In genomic region chr9:57537044-57537727, GRCm38 (mm10) we compare ENCODE assay signal across 8 mouse cellular contexts. TPM values are rescaled to one million over a fixed set of nuclear protein-coding genes. Genes with fewer than 3 reads are reported as not detected.
DNase-seq lines count a peak whose midpoint lies in the region; ATAC-seq and TF ChIP-seq lines count a peak whose summit lies in the region.

Gene Fam219b (plus strand): TSS chr9:57537528.

- DNase-seq in 3T3-L1 (ENCODE audit: low read depth, low spot score), result peak; percentile 84
- peak; percentile 95 for DNase-seq in adrenal gland, postnatal 36 days
- DNase-seq in heart, adult 18-20 months, result peak; percentile 92 to 94
- DNase-seq in kidney, adult 2 months, result peak; percentile 95
- peak; percentile 89 for DNase-seq in limb, embryonic 11.5 days (ENCODE audit: low spot score)

- no peak for TF ChIP-seq CTCF in kidney, adult 2 months (conservative IDR thresholded peaks at IDR 0.05; ENCODE audit: insufficient read depth, insufficient read length, low read depth, low read length)
- no peak for TF ChIP-seq CTCF in small intestine, adult 2 months (IDR thresholded peaks at IDR 0.05; ENCODE audit: extremely low read depth, insufficient read length, insufficient replicate concordance, low read depth, low read length)

- H3K9ac ChIP-seq in embryonic facial prominence, embryonic 12.5 days, result peak within 1 kb of the TSS; percentile 85
- H3K9ac ChIP-seq in limb, embryonic 11.5 days (ENCODE audit: low read length), result peak within 1 kb of the TSS; percentile 80
- H3K9ac ChIP-seq in midbrain, embryonic 13.5 days (replicated peaks), result peak within 1 kb of the TSS; percentile 86

- H3K4me2 ChIP-seq in embryonic facial prominence, embryonic 12.5 days (replicated peaks), result peak within 1 kb of the TSS; percentile 71
- peak within 1 kb of the TSS; percentile 73 for H3K4me2 ChIP-seq in limb, embryonic 11.5 days (ENCODE audit: low read depth, severe bottlenecking)
- peak within 1 kb of the TSS; percentile 87 for H3K4me2 ChIP-seq in midbrain, embryonic 13.5 days (replicated peaks)

- H3K36me3 ChIP-seq in embryonic facial prominence, embryonic 12.5 days, result peaks cover 38% of the 10 kb centered on the region
- H3K36me3 ChIP-seq in kidney, adult 2 months (ENCODE audit: control insufficient read depth, insufficient read depth, low read length), result peaks cover 2% of the 10 kb centered on the region
- peaks cover 8% of the 10 kb centered on the region; the same call in 1 of the 2 replicates for H3K36me3 ChIP-seq in limb, embryonic 11.5 days (ENCODE audit: control insufficient read depth, insufficient read depth, low read length)
- H3K36me3 ChIP-seq in midbrain, embryonic 13.5 days, result peaks cover 58% of the 10 kb centered on the region
- H3K36me3 ChIP-seq in small intestine, adult 2 months (ENCODE audit: control insufficient read depth, insufficient read depth, low read length), result peaks cover 34% of the 10 kb centered on the region

- H3K9me3 ChIP-seq in embryonic facial prominence, embryonic 12.5 days, result no peaks in the 10 kb centered on the region
- H3K9me3 ChIP-seq in limb, embryonic 11.5 days (ENCODE audit: control insufficient read depth, low read length), result no peaks in the 10 kb centered on the region
- H3K9me3 ChIP-seq in midbrain, embryonic 13.5 days, result no peaks in the 10 kb centered on the region

- peak within 1 kb of the TSS; percentile 88 for H3K4me3 ChIP-seq in embryonic facial prominence, embryonic 12.5 days
- peak within 1 kb of the TSS; percentile 50 for H3K4me3 ChIP-seq in kidney, adult 2 months (ENCODE audit: insufficient read depth, low read depth, low read length)
- peak within 1 kb of the TSS; percentile 77 for H3K4me3 ChIP-seq in limb, embryonic 11.5 days (ENCODE audit: low read depth, low read length)
- peak within 1 kb of the TSS; percentile 72 for H3K4me3 ChIP-seq in midbrain, embryonic 13.5 days (replicated peaks)
- peak within 1 kb of the TSS; percentile 91 for H3K4me3 ChIP-seq in small intestine, adult 2 months (ENCODE audit: low read depth, low read length)

- no peak for TF ChIP-seq POLR2A in kidney, adult 2 months (IDR thresholded peaks at IDR 0.05; ENCODE audit: low read depth, low read length)
- TF ChIP-seq POLR2A in small intestine, adult 2 months (IDR thresholded peaks at IDR 0.05; ENCODE audit: low read depth, low read length), result peak; percentile 28; the same call in 1 of the 2 replicates

- peak within 1 kb of the TSS; percentile 88 for H3K27ac ChIP-seq in embryonic facial prominence, embryonic 12.5 days
- peak within 1 kb of the TSS; percentile 45 for H3K27ac ChIP-seq in kidney, adult 2 months (ENCODE audit: insufficient read depth, low read depth, low read length)
- peak within 1 kb of the TSS; percentile 58; the same call in 1 of the 2 replicates for H3K27ac ChIP-seq in limb, embryonic 11.5 days (replicated peaks; ENCODE audit: low read depth, low read length)
- H3K27ac ChIP-seq in midbrain, embryonic 13.5 days, result peak within 1 kb of the TSS; percentile 90
- peak within 1 kb of the TSS; percentile 32 for H3K27ac ChIP-seq in small intestine, adult 2 months (ENCODE audit: insufficient read depth, low read depth, low read length)

- peaks cover 16% of the 10 kb centered on the region for H3K4me1 ChIP-seq in embryonic facial prominence, embryonic 12.5 days
- H3K4me1 ChIP-seq in kidney, adult 2 months (ENCODE audit: control insufficient read depth, insufficient read depth, low read length), result peaks cover 11% of the 10 kb centered on the region; the same call in 1 of the 2 replicates
- H3K4me1 ChIP-seq in limb, embryonic 11.5 days (ENCODE audit: control insufficient read depth, insufficient read depth, low read length), result peaks cover 9% of the 10 kb centered on the region
- H3K4me1 ChIP-seq in midbrain, embryonic 13.5 days (replicated peaks), result peaks cover 21% of the 10 kb centered on the region
- peaks cover 6% of the 10 kb centered on the region; the same call in 1 of the 2 replicates for H3K4me1 ChIP-seq in small intestine, adult 2 months (ENCODE audit: control insufficient read depth, insufficient read depth, insufficient read length, low read length)

- no peaks in the 10 kb centered on the region for H3K27me3 ChIP-seq in embryonic facial prominence, embryonic 12.5 days
- no peaks in the 10 kb centered on the region for H3K27me3 ChIP-seq in kidney, adult 2 months (replicated peaks; ENCODE audit: control insufficient read depth, insufficient read depth, low read length)
- no peaks in the 10 kb centered on the region for H3K27me3 ChIP-seq in limb, embryonic 11.5 days (ENCODE audit: control insufficient read depth, insufficient read depth, low read length)
- no peaks in the 10 kb centered on the region for H3K27me3 ChIP-seq in midbrain, embryonic 13.5 days
- H3K27me3 ChIP-seq in small intestine, adult 2 months (ENCODE audit: control insufficient read depth, insufficient read depth, low read length), result no peaks in the 10 kb centered on the region

- 1% methylated on average over 45 of the region's 45 CpGs for WGBS in embryonic facial prominence, embryonic 12.5 days
- 1% methylated on average over 45 of the region's 45 CpGs for WGBS in kidney, adult 2 months
- 3% methylated on average over 45 of the region's 45 CpGs for WGBS in limb, embryonic 11.5 days
- WGBS in midbrain, embryonic 13.5 days, result 1% methylated on average over 45 of the region's 45 CpGs
- 2% methylated on average over 44 of the region's 45 CpGs for WGBS in small intestine, adult 2 months

- peak; percentile 85 for ATAC-seq in embryonic facial prominence, embryonic 12.5 days (ENCODE audit: insufficient number of reproducible peaks, insufficient read depth, low FRiP score, low TSS enrichment)
- ATAC-seq in limb, embryonic 11.5 days (ENCODE audit: insufficient number of reproducible peaks, low FRiP score, low TSS enrichment, low read depth), result peak; percentile 81
- ATAC-seq in midbrain, embryonic 13.5 days, result peak; percentile 94

RNA-seq across cellular contexts. Expression of gene Fam219b, which starts in this region (rescaled TPM):
- 10 to 100 TPM; 25.2 to 26.3 TPM for total RNA-seq in adrenal gland, postnatal 36 days (2021)
- polyA plus RNA-seq in embryonic facial prominence, embryonic 12.5 days (2016; fragmentation: Nextera tagmentation; extraction: Ambion mirVana), result 23.1 and 24.0 TPM in 2 replicates
- 1 to 10 TPM; 8.1 to 9.2 TPM for total RNA-seq in heart, adult 18-20 months (2021)
- polyA plus RNA-seq in kidney, adult 2 months (2012; rRNA removed), result 6.2 and 12.2 TPM in 2 replicates
- 16.8 and 17.8 TPM in 2 replicates for polyA plus RNA-seq in limb, embryonic 11.5 days (2014; fragmentation: Nextera tagmentation; extraction: Ambion mirVana)
- 23.2 and 24.2 TPM in 2 replicates for polyA plus RNA-seq in midbrain, embryonic 13.5 days (2015; fragmentation: Nextera tagmentation; extraction: Ambion mirVana)
- 6.0 and 8.2 TPM in 2 replicates for polyA plus RNA-seq in small intestine, adult 2 months (2012; rRNA removed)

Comparison
In these comparisons a context has a peak if more than half of its experiments do, and no peak if none do; other contexts are left out.
1. Peak in every context shown above with its lines: DNase-seq, ATAC-seq, H3K4me3 ChIP-seq and H3K27ac ChIP-seq.
2. H3K27ac ChIP-seq: peak in every context shown above with its lines; median percentile 90 in midbrain, embryonic 13.5 days; 88 in embryonic facial prominence, embryonic 12.5 days; 58 in limb, embryonic 11.5 days; 45 in kidney, adult 2 months; 32 in small intestine, adult 2 months.